Mouse (Mus musculus) liver, embryonic 12.5 days (tissue): ENCODE results near the gene Tshb. TPM values are rescaled to one million over a fixed set of nuclear protein-coding genes. Genes with fewer than 3 reads are reported as not detected.

ENCODE experiments used
- ATAC-seq: fragments of 200-750 bp; cut with Nextera tagmentation; 2 replicates; pipeline ENCODE4 v1.8.0; 2017; ENCODE audit warnings: moderate number of reproducible peaks, mild to moderate bottlenecking, moderate library complexity
- H3K27ac ChIP-seq: fragments of 300-500 bp; sonication (generic); 2 replicates; pipeline ENCODE4 v1.5.1; 2016; ENCODE audit warnings: mild to moderate bottlenecking
- H3K27me3 ChIP-seq: fragments of 300-500 bp; sonication (generic); replicated peaks from 2 replicates; pipeline ENCODE4 v1.6.1; 2016; ENCODE audit warnings: mild to moderate bottlenecking, moderate library complexity
- H3K36me3 ChIP-seq: fragments of 300-500 bp; sonication (generic); 2 replicates; pipeline ENCODE4 v1.6.1; 2016; ENCODE audit warnings: mild to moderate bottlenecking, moderate library complexity
- H3K4me1 ChIP-seq: fragments of 300-500 bp; sonication (generic); 2 replicates; pipeline ENCODE4 v1.6.1; 2016
- H3K4me2 ChIP-seq: fragments of 300-500 bp; sonication (generic); 2 replicates; pipeline ENCODE4 v1.6.1; 2016; ENCODE audit warnings: mild to moderate bottlenecking, moderate library complexity
- H3K4me3 ChIP-seq: fragments of 300-500 bp; sonication (generic); 2 replicates; pipeline ENCODE4 v1.5.1; 2016; ENCODE audit warnings: mild to moderate bottlenecking, moderate library complexity
- H3K9ac ChIP-seq: fragments of 300-500 bp; sonication (generic); 2 replicates; pipeline ENCODE4 v1.6.1; 2016; ENCODE audit warnings: mild to moderate bottlenecking, moderate library complexity
- H3K9me3 ChIP-seq: fragments of 300-500 bp; sonication (generic); replicated peaks from 2 replicates; pipeline ENCODE4 v1.6.1; 2016; ENCODE audit warnings: mild to moderate bottlenecking, moderate library complexity
- WGBS: fragments of 180-500 bp; shearing (Covaris S2); methylation state at CpG from one replicate; pipeline ENCODE4 v1.1.7; 2016; ENCODE audit not compliant: insufficient replicate concordance; 5-methylcytosine and 5-hydroxymethylcytosine counted together
- polyA plus RNA-seq: library from polyadenylated mRNA; unstranded; fragments of >200 nt; fragmentation: Nextera tagmentation; extraction: Ambion mirVana; gene quantifications from 2 replicates; pipeline ENCODE4 v1.2.1, GENCODE M21; 2016

Tshb gene
- not detected in 2 replicates for polyA plus RNA-seq

GRCm38 (mm10) chr3:102782618-102783017, at the start of gene Tshb:
Gene Tshb, minus strand, starts transcription at chr3:102782718.
- 62% methylated on average over 2 of the region's 2 CpGs for WGBS
- Histone ChIP-seq H3K36me3 (no peaks in the 10 kb centered on the region), H3K4me3 (no peak within 1 kb of the TSS), H3K4me1 (no peaks in the 10 kb centered on the region), H3K27me3 (no peaks in the 10 kb centered on the region), H3K9ac (no peak within 1 kb of the TSS), H3K9me3 (no peaks in the 10 kb centered on the region), H3K27ac (no peak within 1 kb of the TSS), H3K4me2 (no peak within 1 kb of the TSS)
- no peak for ATAC-seq

DNA sequence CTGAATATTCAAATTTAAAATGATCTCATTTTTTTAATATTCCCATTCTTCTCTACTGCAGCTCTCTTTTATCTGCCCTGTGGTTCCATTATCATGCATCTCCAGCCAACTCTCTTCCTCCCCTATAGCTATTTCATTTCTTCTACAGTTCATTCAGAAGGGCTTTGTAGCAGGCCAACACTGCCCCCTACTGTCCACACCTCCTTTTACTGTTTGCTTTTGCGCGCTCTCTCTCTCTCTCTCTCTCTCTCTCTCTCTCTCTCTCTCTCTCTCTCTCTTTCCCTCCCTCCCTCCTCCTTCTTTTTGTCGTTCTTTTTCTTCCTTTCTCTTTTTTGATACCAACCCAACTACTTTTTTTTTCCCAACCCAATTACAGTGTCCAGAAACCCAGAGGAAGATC, 21.4 kb upstream of the Tshb start:
- ATAC-seq: no peak
- Histone ChIP-seq H3K36me3 (no peaks in the 10 kb centered on the region), H3K9ac (no peak overlapping the region), H3K9me3 (no peaks in the 10 kb centered on the region), H3K4me2 (no peak overlapping the region), H3K4me1 (no peaks in the 10 kb centered on the region), H3K27me3 (no peaks in the 10 kb centered on the region), H3K27ac (no peak overlapping the region), H3K4me3 (no peak overlapping the region)
- WGBS: 0% methylated on average over 3 of the region's 3 CpGs

DNA sequence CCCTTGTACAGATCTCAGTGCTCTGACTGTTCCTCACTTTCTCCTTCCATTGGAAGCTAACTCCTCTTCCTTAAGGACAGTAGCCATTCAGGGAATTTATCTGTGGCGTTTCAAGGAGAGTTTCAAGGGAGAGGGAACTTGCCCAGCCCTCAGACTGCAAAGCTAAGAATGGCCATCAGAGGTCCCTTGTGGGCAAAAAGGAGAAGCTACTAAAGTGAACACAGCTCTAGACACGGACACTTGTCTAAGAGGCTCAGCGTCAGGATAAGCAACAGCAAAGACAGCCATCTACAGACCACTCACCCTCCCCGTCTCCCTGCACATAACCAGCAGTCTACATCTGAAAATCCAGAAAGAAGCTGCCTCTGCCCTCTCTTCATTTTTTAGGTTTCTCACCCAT, 4.9 kb upstream of the Tshb start:
- no peak overlapping the region for H3K4me3 ChIP-seq
- H3K27ac ChIP-seq: no peak overlapping the region
- H3K4me1 ChIP-seq: no peaks in the 10 kb centered on the region
- H3K36me3 ChIP-seq: no peaks in the 10 kb centered on the region
- ATAC-seq: no peak
- no peak overlapping the region for H3K4me2 ChIP-seq
- no peaks in the 10 kb centered on the region for H3K27me3 ChIP-seq
- WGBS: 20% methylated on average over 4 of the region's 4 CpGs
- H3K9me3 ChIP-seq: no peaks in the 10 kb centered on the region
- no peak overlapping the region for H3K9ac ChIP-seq

DNA sequence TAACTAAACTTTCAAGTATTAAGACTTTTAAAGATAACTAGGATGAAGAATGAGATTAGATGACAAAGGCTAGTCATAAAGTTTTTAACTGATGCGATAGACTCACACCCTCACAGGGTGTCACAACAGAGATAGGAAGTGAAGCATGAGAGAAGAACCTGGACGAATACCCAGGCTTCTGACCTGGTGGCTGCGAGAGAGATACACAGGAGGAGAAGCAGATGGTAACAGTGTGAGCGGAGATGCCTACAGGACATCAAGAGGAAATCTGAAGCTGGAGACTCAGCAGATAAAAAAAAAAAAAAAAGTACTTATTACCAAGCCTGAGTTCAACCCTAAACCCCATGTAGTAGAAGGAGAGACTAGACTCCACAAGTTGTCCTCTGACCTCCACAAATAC, 9.5 kb downstream of the Tshb start:
- Histone ChIP-seq H3K36me3 (no peaks in the 10 kb centered on the region), H3K4me3 (no peak overlapping the region), H3K27ac (no peak overlapping the region), H3K4me2 (no peak overlapping the region), H3K4me1 (no peaks in the 10 kb centered on the region), H3K9ac (no peak overlapping the region), H3K9me3 (no peaks in the 10 kb centered on the region), H3K27me3 (no peaks in the 10 kb centered on the region)
- 50% methylated on average over 4 of the region's 4 CpGs for WGBS
- ATAC-seq: no peak

GRCm38 (mm10) chr3:102764850-102765249, 17.7 kb downstream of the Tshb start:
- H3K36me3 ChIP-seq: no peaks in the 10 kb centered on the region
- no peak overlapping the region for H3K4me2 ChIP-seq
- WGBS: 61% methylated on average over 7 of the region's 7 CpGs

GRCm38 (mm10) chr3:102763713-102764400, 18.7 kb downstream of the Tshb start:
- H3K4me1 ChIP-seq: peaks cover 9% of the 10 kb centered on the region; the same call in 1 of the 2 replicates
- H3K27ac ChIP-seq: no peak overlapping the region
- H3K9me3 ChIP-seq: no peaks in the 10 kb centered on the region
- H3K27me3 ChIP-seq: no peaks in the 10 kb centered on the region; the same call in 1 of the 2 replicates
- no peak overlapping the region for H3K4me2 ChIP-seq
- WGBS: 31% methylated on average over 10 of the region's 10 CpGs
- 0 out of 2 replicates have a peak, but pooled peaks cover 3% of the 10 kb centered on the region for H3K36me3 ChIP-seq
- no peak overlapping the region for H3K9ac ChIP-seq
- ATAC-seq: no peak
- no peak overlapping the region for H3K4me3 ChIP-seq

More at GRCm38 (mm10) chr3:102764850-102765249, 17.7 kb downstream of the Tshb start:
- Histone ChIP-seq H3K4me1 (peaks cover 9% of the 10 kb centered on the region; the same call in 1 of the 2 replicates), H3K27me3 (no peaks in the 10 kb centered on the region; the same call in 1 of the 2 replicates), H3K4me3 (no peak overlapping the region), H3K9me3 (no peaks in the 10 kb centered on the region), H3K27ac (no peak overlapping the region), H3K9ac (no peak overlapping the region)
- no peak for ATAC-seq

GRCm38 (mm10) chr3:102762388-102762787, 20.1 kb downstream of the Tshb start:
- WGBS: 54% methylated on average over 3 of the region's 3 CpGs
- 0 out of 2 replicates have a peak, but pooled peaks cover 3% of the 10 kb centered on the region for H3K36me3 ChIP-seq
- peaks cover 9% of the 10 kb centered on the region; the same call in 1 of the 2 replicates for H3K4me1 ChIP-seq
- no peak for ATAC-seq
- H3K4me2 ChIP-seq: no peak overlapping the region
- no peak overlapping the region for H3K4me3 ChIP-seq
- H3K9me3 ChIP-seq: no peaks in the 10 kb centered on the region
- H3K27me3 ChIP-seq: no peaks in the 10 kb centered on the region; the same call in 1 of the 2 replicates
- H3K27ac ChIP-seq: no peak overlapping the region
- H3K9ac ChIP-seq: no peak overlapping the region

DNA sequence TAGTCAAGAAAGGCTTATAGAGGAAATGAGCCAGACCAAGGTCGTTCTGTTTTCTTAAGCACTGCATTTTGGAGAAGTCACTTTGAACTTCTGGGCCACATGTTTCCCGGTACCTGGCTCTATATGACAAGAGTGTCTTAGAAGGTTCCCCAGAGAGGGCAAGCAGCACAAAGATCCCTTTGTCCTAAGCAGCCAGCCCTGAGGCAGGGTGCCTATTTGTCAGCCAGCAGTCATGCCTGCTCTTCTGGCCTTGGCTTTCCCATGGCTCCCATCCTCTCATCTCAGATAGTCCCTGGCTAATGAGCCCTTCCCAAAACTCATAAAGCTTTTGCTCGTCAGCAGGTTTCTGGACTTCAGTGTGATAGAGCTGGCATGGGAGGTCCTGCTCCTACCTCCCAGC, 22.3 kb downstream of the Tshb start:
- H3K27ac ChIP-seq: no peak overlapping the region
- 49% methylated on average over 3 of the region's 3 CpGs for WGBS
- no peak for ATAC-seq
- H3K9me3 ChIP-seq: no peaks in the 10 kb centered on the region
- no peak overlapping the region for H3K4me3 ChIP-seq
- H3K9ac ChIP-seq: no peak overlapping the region
- 0 out of 2 replicates have a peak, but pooled peaks cover 3% of the 10 kb centered on the region for H3K36me3 ChIP-seq
- no peaks in the 10 kb centered on the region; the same call in 1 of the 2 replicates for H3K27me3 ChIP-seq
- H3K4me1 ChIP-seq: peaks cover 14% of the 10 kb centered on the region; the same call in 1 of the 2 replicates
- no peak overlapping the region for H3K4me2 ChIP-seq

- no peak for ATAC-seq
- Histone ChIP-seq H3K9me3 (no peaks in the 10 kb centered on the region), H3K27me3 (no peaks in the 10 kb centered on the region; the same call in 1 of the 2 replicates), H3K36me3 (0 out of 2 replicates have a peak, but pooled peaks cover 3% of the 10 kb centered on the region), H3K4me3 (no peak overlapping the region), H3K27ac (no peak overlapping the region), H3K4me1 (0 out of 2 replicates have a peak, but pooled peaks cover 8% of the 10 kb centered on the region), H3K4me2 (no peak overlapping the region), H3K9ac (no peak overlapping the region)
- 68% methylated on average over 6 of the region's 6 CpGs for WGBS
Observed at GRCm38 (mm10) chr3:102757019-102757418, 25.5 kb downstream of the Tshb start.

DNA sequence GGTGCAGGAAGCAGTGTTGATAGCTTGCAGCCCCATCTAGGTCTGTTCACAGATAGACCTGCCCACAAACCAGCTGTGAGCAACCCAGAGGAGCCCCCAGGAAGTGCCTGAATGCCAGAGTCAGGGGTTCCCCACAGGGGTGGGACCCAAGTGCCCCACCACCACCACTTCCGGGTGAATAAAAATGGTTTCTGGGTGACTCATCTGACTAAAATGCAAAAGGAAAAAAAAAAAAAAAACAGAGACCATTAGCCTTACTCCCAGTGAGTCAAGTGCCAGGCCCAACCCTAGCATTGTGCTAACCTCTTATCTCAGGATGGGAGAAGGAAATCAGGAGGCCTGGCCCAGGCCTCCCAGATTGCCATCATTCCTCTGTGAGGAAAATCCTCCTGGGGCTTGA, 26.7 kb downstream of the Tshb start:
- ATAC-seq: no peak

GRCm38 (mm10) chr3:102752457-102752856, 30.1 kb downstream of the Tshb start:
- H3K9ac ChIP-seq: no peak overlapping the region
- H3K4me3 ChIP-seq: no peak overlapping the region
- no peaks in the 10 kb centered on the region for H3K27me3 ChIP-seq
- H3K36me3 ChIP-seq: no peaks in the 10 kb centered on the region
- no peak overlapping the region for H3K4me2 ChIP-seq
- WGBS: 67% methylated on average over 5 of the region's 5 CpGs
- no peaks in the 10 kb centered on the region for H3K9me3 ChIP-seq
- H3K27ac ChIP-seq: no peak overlapping the region
- no peak for ATAC-seq
- H3K4me1 ChIP-seq: 0 out of 2 replicates have a peak, but pooled peaks cover 8% of the 10 kb centered on the region

More for the DNA sequence above, 26.7 kb downstream of the Tshb start:
- WGBS: 11% methylated on average over 1 of the region's 1 CpGs
- Histone ChIP-seq H3K4me2 (no peak overlapping the region), H3K36me3 (0 out of 2 replicates have a peak, but pooled peaks cover 3% of the 10 kb centered on the region), H3K9ac (no peak overlapping the region), H3K27ac (no peak overlapping the region), H3K27me3 (no peaks in the 10 kb centered on the region), H3K4me3 (no peak overlapping the region), H3K4me1 (0 out of 2 replicates have a peak, but pooled peaks cover 8% of the 10 kb centered on the region), H3K9me3 (no peaks in the 10 kb centered on the region)

GRCm38 (mm10) chr3:102752053-102752452, 30.5 kb downstream of the Tshb start:
- Histone ChIP-seq H3K4me3 (no peak overlapping the region), H3K4me2 (no peak overlapping the region), H3K36me3 (no peaks in the 10 kb centered on the region), H3K27ac (no peak overlapping the region), H3K9ac (no peak overlapping the region), H3K4me1 (0 out of 2 replicates have a peak, but pooled peaks cover 8% of the 10 kb centered on the region), H3K9me3 (no peaks in the 10 kb centered on the region), H3K27me3 (no peaks in the 10 kb centered on the region)
- WGBS: 84% methylated on average over 4 of the region's 4 CpGs
- ATAC-seq: no peak
